Mouse (Mus musculus) heart, embryonic 10.5 days (tissue): ENCODE results near the gene Ccl1. TPM values are rescaled to one million over a fixed set of nuclear protein-coding genes. Genes with fewer than 3 reads are reported as not detected.

Experiments used
- DNase-seq: peaks from one replicate; pipeline ENCODE4 v3.0.0-alpha.2; 2017; ENCODE audit warnings: low spot score
- H3K27ac ChIP-seq: fragments of 300-500 bp; sonication (generic); 2 replicates; pipeline ENCODE4 v1.5.1; 2016; ENCODE audit warnings: mild to moderate bottlenecking
- H3K27me3 ChIP-seq: fragments of 300-500 bp; sonication (generic); 2 replicates; pipeline ENCODE4 v1.6.1; 2016; ENCODE audit warnings: mild to moderate bottlenecking; ENCODE audit not compliant: poor library complexity, insufficient read depth, severe bottlenecking
- H3K36me3 ChIP-seq: fragments of 300-500 bp; sonication (generic); 2 replicates; pipeline ENCODE4 v1.6.1; 2016; ENCODE audit warnings: mild to moderate bottlenecking, moderate library complexity
- H3K4me1 ChIP-seq: fragments of 300-500 bp; sonication (generic); 2 replicates; pipeline ENCODE4 v1.6.1; 2016; ENCODE audit warnings: mild to moderate bottlenecking
- H3K4me3 ChIP-seq: fragments of 300-500 bp; sonication (generic); 2 replicates; pipeline ENCODE4 v1.5.1; 2016; ENCODE audit warnings: mild to moderate bottlenecking, moderate library complexity
- H3K9me3 ChIP-seq: fragments of 300-500 bp; sonication (generic); 2 replicates; pipeline ENCODE4 v1.6.1; 2016; ENCODE audit warnings: mild to moderate bottlenecking, moderate library complexity
- WGBS: fragments of 180-500 bp; shearing (Covaris S2); methylation state at CpG from one replicate; pipeline ENCODE4 v1.1.7; 2016; 5-methylcytosine and 5-hydroxymethylcytosine counted together
- polyA plus RNA-seq: library from polyadenylated mRNA; unstranded; fragments of >200 nt; fragmentation: Nextera tagmentation; extraction: Ambion mirVana; gene quantifications from 2 replicates; pipeline ENCODE4 v1.2.1, GENCODE M21; 2016

The Ccl1 gene
- polyA plus RNA-seq, 1 experiment from 2014 or later = not detected

DNA sequence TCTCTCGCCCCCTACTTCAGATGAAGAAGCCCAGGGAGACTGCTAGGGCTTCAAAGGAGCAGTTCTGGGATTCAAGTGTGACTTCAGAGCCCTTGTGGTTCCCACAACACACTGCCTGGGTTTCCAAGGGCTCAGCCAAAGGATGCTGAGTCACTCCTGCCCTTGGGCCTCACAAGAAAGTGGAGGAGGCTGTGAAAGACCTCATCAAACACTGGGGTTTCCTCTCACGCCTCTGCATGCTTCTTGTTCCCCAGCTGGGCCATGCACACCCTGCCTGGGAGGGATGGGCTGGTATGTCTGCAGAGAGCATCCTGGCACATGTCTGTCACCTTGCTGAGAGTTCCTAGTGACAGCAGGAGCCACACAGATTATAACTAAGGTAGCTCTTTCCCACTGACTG is 110.5 kb downstream of the Ccl1 start:
- 42% methylated on average over 2 of the region's 2 CpGs for WGBS
- no peaks in the 10 kb centered on the region for H3K36me3 ChIP-seq
- no peaks in the 10 kb centered on the region for H3K4me1 ChIP-seq
- DNase-seq = no peak
- H3K27me3 ChIP-seq = no peaks in the 10 kb centered on the region
- H3K9me3 ChIP-seq = no peaks in the 10 kb centered on the region
- no peak overlapping the region for H3K4me3 ChIP-seq
- no peak overlapping the region for H3K27ac ChIP-seq

DNA sequence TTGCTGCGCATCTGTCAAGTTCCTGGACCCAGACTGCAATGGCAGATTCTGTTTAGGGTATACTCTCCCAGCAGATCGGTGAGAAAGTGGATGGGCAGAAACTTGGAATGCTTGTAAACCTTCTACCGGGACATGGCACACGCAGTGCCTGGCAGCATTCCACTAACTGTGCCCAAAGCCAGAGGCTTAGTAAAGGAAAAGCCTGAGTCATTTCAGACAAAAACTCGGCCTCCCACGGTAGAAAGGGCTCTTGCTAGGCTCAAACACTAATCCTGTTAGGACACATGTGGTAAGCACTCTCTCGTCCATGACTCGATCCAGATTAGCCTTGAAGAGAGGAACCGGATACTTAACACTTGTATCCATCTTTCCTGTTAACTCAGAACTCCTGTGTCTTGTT is 111.7 kb downstream of the Ccl1 start:
- Histone ChIP-seq H3K36me3 (no peaks in the 10 kb centered on the region), H3K27ac (no peak overlapping the region), H3K4me1 (no peaks in the 10 kb centered on the region), H3K9me3 (no peaks in the 10 kb centered on the region), H3K4me3 (no peak overlapping the region), H3K27me3 (no peaks in the 10 kb centered on the region)
- no peak for DNase-seq
- WGBS = 71% methylated on average over 9 of the region's 9 CpGs

DNA sequence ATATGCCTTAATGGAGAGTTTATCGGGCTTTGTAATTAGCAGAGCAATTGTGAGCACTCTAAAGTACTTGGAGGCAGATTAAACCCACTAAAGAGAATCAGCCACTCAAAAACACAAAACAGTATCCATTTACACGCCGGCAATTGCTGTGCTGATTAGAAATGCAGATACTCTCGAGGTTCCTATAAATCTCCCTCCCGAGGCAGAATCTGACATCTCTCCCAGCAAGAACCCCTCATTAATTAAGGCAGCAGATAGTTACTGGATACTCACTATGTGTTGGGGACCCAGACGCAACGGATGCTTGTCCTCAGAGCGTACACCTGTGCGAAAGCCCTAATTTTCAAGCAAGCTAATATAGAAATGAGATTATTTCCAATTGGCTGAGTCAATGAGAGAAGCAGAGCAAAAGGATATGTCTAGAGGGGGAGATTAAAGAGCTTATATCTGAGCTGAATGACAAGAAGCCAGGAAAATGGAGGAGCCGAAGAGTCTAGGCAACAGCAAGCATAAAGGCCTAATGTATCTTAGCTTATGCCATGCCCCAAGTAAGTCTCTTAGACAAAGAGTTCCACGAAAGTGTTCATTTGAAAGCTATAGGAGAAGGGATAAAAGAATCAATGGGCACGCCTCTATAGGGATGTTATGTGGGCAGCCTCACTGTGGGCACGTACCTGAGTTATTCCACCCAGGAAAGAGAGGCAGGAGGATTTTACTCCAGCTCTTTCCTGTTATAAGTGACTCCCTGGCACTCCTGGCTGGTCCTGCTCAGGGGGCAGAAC is 115.5 kb downstream of the Ccl1 start:
- H3K27me3 ChIP-seq = 0 out of 2 replicates have a peak, but pooled peaks cover 4% of the 10 kb centered on the region

DNA sequence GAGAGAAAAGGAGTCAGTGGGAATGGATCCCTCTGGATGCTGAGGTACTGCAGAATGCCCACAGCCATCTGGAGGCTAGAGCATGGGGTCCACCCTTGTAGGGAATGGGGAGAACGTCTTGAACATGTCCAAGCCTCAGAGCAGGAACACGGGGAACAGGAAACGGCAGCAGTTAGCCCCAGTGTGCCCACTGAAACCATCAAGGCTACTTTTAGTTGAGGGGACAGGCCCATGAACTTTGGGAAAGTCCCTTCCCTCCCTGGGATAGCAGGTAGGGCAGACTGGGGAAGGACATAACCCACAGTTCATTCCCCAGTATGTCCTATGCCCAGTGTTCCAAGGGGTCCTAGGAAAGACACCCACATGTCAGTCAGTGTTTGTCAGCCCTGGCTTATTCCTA is 119.8 kb downstream of the Ccl1 start:
- Histone ChIP-seq H3K4me3 (no peak overlapping the region), H3K4me1 (no peaks in the 10 kb centered on the region), H3K27ac (no peak overlapping the region), H3K9me3 (no peaks in the 10 kb centered on the region), H3K27me3 (peaks cover 19% of the 10 kb centered on the region; the same call in 1 of the 2 replicates), H3K36me3 (no peaks in the 10 kb centered on the region)
- no peak for DNase-seq
- WGBS = 77% methylated on average over 3 of the region's 3 CpGs

More for the DNA sequence above, 115.5 kb downstream of the Ccl1 start:
- DNase-seq = no peak
- Histone ChIP-seq H3K27ac (no peak overlapping the region), H3K9me3 (no peaks in the 10 kb centered on the region), H3K36me3 (no peaks in the 10 kb centered on the region), H3K4me1 (no peaks in the 10 kb centered on the region), H3K4me3 (no peak overlapping the region)
- WGBS = 76% methylated on average over 13 of the region's 13 CpGs

DNA sequence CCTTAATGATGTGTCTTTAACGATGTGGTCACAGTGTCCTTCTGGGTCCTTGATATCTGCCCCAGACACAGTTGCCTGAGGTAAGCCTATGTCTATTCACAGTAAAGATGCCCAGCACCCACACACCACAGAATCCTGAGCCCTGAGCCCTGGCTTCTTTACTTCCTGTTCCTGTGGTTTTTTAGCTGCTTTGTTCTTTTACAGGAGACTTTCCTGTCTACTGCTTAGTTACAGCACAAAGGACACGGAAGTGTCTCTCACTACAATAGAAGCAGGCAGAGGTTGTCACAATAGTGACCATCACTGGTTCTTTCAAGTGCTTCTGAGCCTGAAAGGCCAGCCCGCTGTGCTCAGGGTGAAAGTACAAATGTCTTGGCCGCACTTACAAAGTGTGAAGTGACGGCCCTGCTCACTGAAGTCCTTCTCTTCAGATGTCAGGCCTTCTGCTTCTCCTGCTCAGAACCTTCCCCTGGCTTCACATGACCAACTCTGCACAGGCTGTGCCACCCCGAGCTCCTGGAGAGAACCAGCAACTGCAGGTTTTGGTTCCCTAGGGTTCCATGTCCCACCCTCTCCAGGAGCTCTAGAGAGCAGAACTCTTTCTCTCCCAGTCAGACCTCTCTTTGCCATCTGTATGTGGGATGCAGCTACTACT is 122.1 kb downstream of the Ccl1 start:
- 51% methylated on average over 6 of the region's 6 CpGs for WGBS
- H3K4me1 ChIP-seq = no peaks in the 10 kb centered on the region
- H3K27me3 ChIP-seq = peaks cover 41% of the 10 kb centered on the region; the same call in 1 of the 2 replicates
- H3K27ac ChIP-seq = no peak overlapping the region
- no peaks in the 10 kb centered on the region for H3K36me3 ChIP-seq
- no peak overlapping the region for H3K4me3 ChIP-seq
- DNase-seq = no peak
- H3K9me3 ChIP-seq = no peaks in the 10 kb centered on the region

DNA sequence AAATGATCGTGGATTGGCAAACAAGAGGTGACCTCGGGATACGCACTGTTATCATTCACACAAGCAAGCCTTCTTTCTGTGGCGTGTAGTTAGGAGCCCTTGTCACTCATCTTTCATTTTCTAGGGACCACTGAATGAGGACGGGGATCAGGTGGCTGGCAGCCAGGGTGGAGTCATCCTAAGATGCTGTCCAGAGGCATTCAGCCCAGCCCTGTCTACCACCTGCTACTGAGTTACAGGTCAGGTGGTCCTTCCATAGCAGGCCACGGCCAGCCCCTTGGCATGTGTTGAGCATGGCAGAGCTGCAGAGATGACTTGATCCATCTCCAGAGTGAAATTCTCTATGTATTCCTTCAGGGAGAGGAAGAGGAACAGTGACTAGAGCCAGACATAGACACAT is 123.1 kb downstream of the Ccl1 start:
- 86% methylated on average over 6 of the region's 6 CpGs for WGBS
- DNase-seq = peak; percentile 61
- H3K9me3 ChIP-seq = no peaks in the 10 kb centered on the region
- no peaks in the 10 kb centered on the region for H3K4me1 ChIP-seq
- no peak overlapping the region for H3K27ac ChIP-seq
- H3K36me3 ChIP-seq = no peaks in the 10 kb centered on the region
- H3K4me3 ChIP-seq = no peak overlapping the region
- peaks cover 44% of the 10 kb centered on the region; the same call in 1 of the 2 replicates for H3K27me3 ChIP-seq

DNA sequence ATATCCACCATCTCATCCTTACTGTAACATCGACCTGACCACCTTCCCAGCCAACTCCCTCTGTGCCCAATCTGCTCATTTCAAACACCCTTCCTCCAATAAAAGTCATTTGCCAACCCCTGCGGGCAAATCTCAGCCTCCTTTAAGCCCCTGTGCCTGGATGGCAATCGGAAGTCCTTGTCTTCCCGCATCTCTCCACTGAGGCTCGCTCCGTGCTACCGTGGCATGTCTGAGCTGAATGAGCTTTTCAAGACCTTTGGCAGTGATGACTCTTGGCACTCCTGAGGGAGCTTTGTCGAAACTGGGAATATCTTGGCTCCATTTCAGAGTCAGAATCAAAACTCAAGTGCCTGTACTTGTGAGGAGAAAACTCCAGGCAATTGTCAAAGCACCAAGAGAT is 124.2 kb downstream of the Ccl1 start:
- no peaks in the 10 kb centered on the region for H3K9me3 ChIP-seq
- 83% methylated on average over 8 of the region's 8 CpGs for WGBS
- H3K4me1 ChIP-seq = no peaks in the 10 kb centered on the region
- peaks cover 44% of the 10 kb centered on the region; the same call in 1 of the 2 replicates for H3K27me3 ChIP-seq
- no peak overlapping the region for H3K4me3 ChIP-seq
- no peaks in the 10 kb centered on the region for H3K36me3 ChIP-seq
- DNase-seq = peak; percentile 60
- H3K27ac ChIP-seq = no peak overlapping the region

DNA sequence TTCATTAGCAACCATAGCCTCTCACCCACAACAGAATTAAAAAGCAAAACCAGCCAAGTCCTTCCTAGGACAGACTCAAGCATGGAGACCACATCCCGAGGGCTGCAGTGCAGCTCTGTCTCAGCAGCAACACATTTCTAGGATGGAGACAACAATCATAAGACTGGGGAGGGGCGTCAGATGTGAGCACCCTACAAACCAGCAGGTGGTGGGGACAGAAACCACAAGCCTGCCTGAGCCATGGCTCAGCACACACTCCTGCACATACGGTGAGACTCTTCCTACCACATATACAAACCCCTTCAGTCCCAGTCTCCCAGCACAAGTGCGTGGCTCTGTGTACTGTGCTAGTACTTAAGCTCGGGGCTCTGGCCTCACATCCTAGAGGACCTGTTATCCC is 127.3 kb downstream of the Ccl1 start:
- H3K27me3 ChIP-seq = peaks cover 32% of the 10 kb centered on the region; the same call in 1 of the 2 replicates
- H3K4me3 ChIP-seq = no peak overlapping the region
- H3K36me3 ChIP-seq = no peaks in the 10 kb centered on the region
- no peak for DNase-seq
- H3K27ac ChIP-seq = no peak overlapping the region
- H3K4me1 ChIP-seq = no peaks in the 10 kb centered on the region
- 61% methylated on average over 5 of the region's 5 CpGs for WGBS
- H3K9me3 ChIP-seq = no peaks in the 10 kb centered on the region

DNA sequence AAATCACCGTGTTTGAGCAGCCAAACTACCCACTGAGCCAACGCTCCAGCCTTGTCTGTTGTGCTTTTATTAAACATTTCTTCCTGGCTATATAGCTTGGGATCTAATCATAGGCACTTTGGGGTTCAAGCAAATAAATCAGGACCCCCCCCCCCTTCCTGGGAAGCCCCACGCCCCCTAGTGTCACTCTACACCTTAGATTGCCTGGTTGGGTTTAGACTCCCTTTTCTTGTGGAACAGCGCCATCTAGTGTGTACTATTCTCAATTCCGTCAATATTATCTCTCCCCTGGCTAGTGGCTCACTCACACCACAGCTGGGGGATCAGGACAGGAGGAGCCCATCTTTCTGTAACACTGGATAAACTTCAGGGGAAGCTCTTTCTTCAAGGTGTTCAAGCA is 127.8 kb downstream of the Ccl1 start:
- Histone ChIP-seq H3K36me3 (no peaks in the 10 kb centered on the region), H3K27me3 (peaks cover 32% of the 10 kb centered on the region; the same call in 1 of the 2 replicates), H3K9me3 (no peaks in the 10 kb centered on the region), H3K27ac (no peak overlapping the region), H3K4me3 (no peak overlapping the region), H3K4me1 (no peaks in the 10 kb centered on the region)
- 37% methylated on average over 5 of the region's 5 CpGs for WGBS
- DNase-seq = no peak

DNA sequence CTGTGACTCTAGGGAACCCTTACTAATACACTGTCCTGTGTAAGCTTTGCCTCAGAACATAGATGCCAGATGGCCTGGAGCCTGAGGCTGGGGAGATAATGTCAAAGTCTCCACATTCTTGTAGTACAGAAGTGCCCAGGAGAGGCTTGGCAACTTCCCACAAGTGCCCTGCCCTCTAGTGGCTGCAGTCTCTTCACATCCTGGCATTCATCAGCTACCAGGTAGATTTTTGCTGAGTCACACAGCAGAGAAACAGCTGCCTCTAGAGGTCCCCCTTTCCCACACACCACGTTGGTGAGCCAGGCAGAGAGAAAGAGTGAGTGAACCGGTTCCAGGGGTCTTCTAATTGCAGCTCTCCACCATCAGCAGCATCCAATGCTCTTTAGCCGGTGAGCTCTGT is 130.7 kb downstream of the Ccl1 start:
- Histone ChIP-seq H3K27ac (no peak overlapping the region), H3K9me3 (no peaks in the 10 kb centered on the region), H3K4me3 (no peak overlapping the region), H3K36me3 (no peaks in the 10 kb centered on the region), H3K4me1 (no peaks in the 10 kb centered on the region), H3K27me3 (peaks cover 16% of the 10 kb centered on the region; the same call in 1 of the 2 replicates)
- no peak for DNase-seq
- WGBS = 18% methylated on average over 3 of the region's 3 CpGs

DNA sequence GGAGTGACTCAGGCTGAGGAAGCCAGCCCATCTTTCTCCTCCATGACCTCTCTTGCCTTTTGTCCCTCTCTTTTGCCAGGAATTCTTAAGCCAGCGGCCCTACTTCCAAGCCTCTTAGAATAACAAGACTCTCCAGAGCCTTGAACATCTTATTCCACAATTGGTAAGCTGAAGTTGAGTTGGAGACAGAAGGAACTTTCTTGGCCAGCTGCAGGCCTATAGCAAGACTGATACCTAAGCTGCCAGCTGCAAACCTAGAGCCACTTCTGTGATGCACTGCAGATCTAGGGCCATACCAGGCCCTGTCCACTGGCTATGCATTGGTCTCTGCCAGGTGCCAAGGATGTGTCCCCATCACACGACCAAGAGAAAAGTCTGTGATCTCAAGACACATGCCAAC is 132.0 kb downstream of the Ccl1 start:
- H3K4me3 ChIP-seq = no peak overlapping the region
- H3K9me3 ChIP-seq = no peaks in the 10 kb centered on the region
- no peaks in the 10 kb centered on the region for H3K36me3 ChIP-seq
- H3K27ac ChIP-seq = no peak overlapping the region
- WGBS = 81% methylated on average over 2 of the region's 2 CpGs
- peaks cover 4% of the 10 kb centered on the region; the same call in 1 of the 2 replicates for H3K27me3 ChIP-seq
- DNase-seq = no peak
- H3K4me1 ChIP-seq = no peaks in the 10 kb centered on the region

DNA sequence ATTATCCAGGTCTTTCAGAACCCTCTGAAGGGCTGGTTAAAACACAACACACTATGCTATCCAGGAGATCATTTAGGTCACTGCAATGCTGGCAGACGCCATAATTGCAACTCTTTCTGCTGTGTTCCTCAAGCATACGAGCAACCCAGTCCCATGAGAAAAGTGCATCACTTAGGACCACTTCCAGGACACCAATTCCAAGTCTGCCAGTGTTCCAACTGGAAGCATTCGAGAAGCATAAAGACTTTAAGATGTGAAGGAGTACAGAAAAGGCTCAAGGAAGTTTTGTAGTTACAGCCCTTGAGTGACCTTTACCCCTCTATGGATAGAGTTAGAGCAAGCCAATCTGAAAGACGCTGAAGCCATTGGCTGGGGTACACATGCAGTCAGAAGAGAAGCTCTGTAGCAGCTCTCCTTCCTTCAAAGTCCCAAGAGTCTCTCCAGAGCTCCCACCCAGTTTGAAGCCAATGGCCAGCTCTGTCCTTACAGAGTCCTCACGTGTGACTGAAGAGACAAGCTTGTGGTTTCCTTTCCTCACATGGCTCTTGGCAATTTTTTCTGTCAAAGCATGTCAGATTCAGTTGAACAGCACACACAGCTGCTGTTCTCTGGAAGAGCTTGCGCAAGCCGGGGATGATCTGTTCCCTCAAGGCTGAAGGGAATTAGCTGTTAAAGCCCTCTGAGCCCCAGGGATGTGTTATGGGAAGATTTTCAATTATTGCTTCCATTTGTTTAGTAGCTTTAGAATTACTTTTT is 134.0 kb downstream of the Ccl1 start:
- Histone ChIP-seq H3K9me3 (no peaks in the 10 kb centered on the region), H3K36me3 (no peaks in the 10 kb centered on the region), H3K27me3 (no peaks in the 10 kb centered on the region), H3K4me3 (no peak overlapping the region), H3K27ac (no peak overlapping the region), H3K4me1 (no peaks in the 10 kb centered on the region)
- DNase-seq = no peak
- WGBS = 76% methylated on average over 7 of the region's 7 CpGs

DNA sequence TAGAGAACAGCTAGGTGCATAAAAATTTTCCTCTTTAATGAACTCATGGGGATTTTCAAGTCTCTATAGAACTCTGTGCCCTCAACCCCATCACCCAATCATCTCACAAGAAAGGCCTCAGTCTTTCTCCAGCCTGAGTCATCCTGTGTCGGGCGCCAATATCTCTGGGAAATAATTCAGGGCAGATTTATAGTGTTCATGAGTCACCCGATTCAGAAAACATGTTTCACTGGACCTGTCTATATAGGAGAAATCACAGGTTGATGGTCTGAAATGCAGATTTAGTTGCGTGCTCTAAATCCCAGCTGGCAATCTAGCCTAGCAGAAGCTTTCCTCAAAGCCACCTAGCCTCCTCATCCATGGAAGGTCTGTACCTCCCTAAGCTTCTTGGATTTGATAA is 136.0 kb downstream of the Ccl1 start:
- no peaks in the 10 kb centered on the region for H3K36me3 ChIP-seq
- H3K27ac ChIP-seq = no peak overlapping the region
- no peaks in the 10 kb centered on the region for H3K27me3 ChIP-seq
- no peaks in the 10 kb centered on the region for H3K9me3 ChIP-seq
- H3K4me1 ChIP-seq = no peaks in the 10 kb centered on the region
- WGBS = 86% methylated on average over 4 of the region's 4 CpGs
- no peak for DNase-seq
- no peak overlapping the region for H3K4me3 ChIP-seq
